Mouse (Mus musculus): ENCODE measurements around the gene B130006D01Rik. TPM values are rescaled to one million over a fixed set of nuclear protein-coding genes. Genes with fewer than 3 reads are reported as not detected.

The B130006D01Rik gene
- polyA plus RNA-seq, 1 experiment from 2014 or later = 1.3 TPM

GRCm38 (mm10) chr11:95719356-95719755 lies 4.0 kb upstream of the B130006D01Rik start:
- ATAC-seq (ENCODE audit: low read depth) = no peak
- Histone ChIP-seq H3K4me2 (no peak overlapping the region), H3K36me3 (no peaks in the 10 kb centered on the region), H3K9me3 (no peaks in the 10 kb centered on the region), H3K4me3 (no peak overlapping the region), H3K4me1 (replicated peaks) (peaks cover 21% of the 10 kb centered on the region), H3K27me3 (no peaks in the 10 kb centered on the region), H3K9ac (no peak overlapping the region), H3K27ac (replicated peaks) (no peak overlapping the region)
- WGBS = 95% methylated on average over 3 of the region's 3 CpGs

- H3K4me1 ChIP-seq (replicated peaks) = no peaks in the 10 kb centered on the region; the same call in 1 of the 2 replicates
- H3K36me3 ChIP-seq = no peaks in the 10 kb centered on the region
- H3K27ac ChIP-seq (replicated peaks) = no peak overlapping the region
- H3K27me3 ChIP-seq = no peaks in the 10 kb centered on the region
- H3K9ac ChIP-seq = no peak overlapping the region
- 92% methylated on average over 4 of the region's 4 CpGs for WGBS
- ATAC-seq (ENCODE audit: low read depth) = no peak
- no peak overlapping the region for H3K4me3 ChIP-seq
- H3K9me3 ChIP-seq = no peaks in the 10 kb centered on the region
- H3K4me2 ChIP-seq = no peak overlapping the region
Measured at GRCm38 (mm10) chr11:95724466-95724865, 1.1 kb downstream of the B130006D01Rik start.

- ATAC-seq (ENCODE audit: low read depth) = no peak
- H3K4me3 ChIP-seq = no peak overlapping the region
- WGBS = 85% methylated on average over 4 of the region's 4 CpGs
Measured at GRCm38 (mm10) chr11:95726156-95726555, 2.8 kb downstream of the B130006D01Rik start.

GRCm38 (mm10) chr11:95727947-95728346 lies 4.6 kb downstream of the B130006D01Rik start:
- Histone ChIP-seq H3K4me3 (no peak overlapping the region), H3K4me1 (replicated peaks) (no peaks in the 10 kb centered on the region; the same call in 1 of the 2 replicates), H3K9ac (no peak overlapping the region), H3K4me2 (no peak overlapping the region), H3K27me3 (no peaks in the 10 kb centered on the region), H3K9me3 (no peaks in the 10 kb centered on the region), H3K27ac (replicated peaks) (no peak overlapping the region), H3K36me3 (no peaks in the 10 kb centered on the region)
- WGBS = 92% methylated on average over 5 of the region's 5 CpGs
- no peak for ATAC-seq (ENCODE audit: low read depth)

More at GRCm38 (mm10) chr11:95726156-95726555, 2.8 kb downstream of the B130006D01Rik start:
- Histone ChIP-seq H3K27ac (replicated peaks) (no peak overlapping the region), H3K4me2 (no peak overlapping the region), H3K9ac (no peak overlapping the region), H3K9me3 (no peaks in the 10 kb centered on the region), H3K4me1 (replicated peaks) (no peaks in the 10 kb centered on the region; the same call in 1 of the 2 replicates), H3K36me3 (no peaks in the 10 kb centered on the region), H3K27me3 (no peaks in the 10 kb centered on the region)

DNA sequence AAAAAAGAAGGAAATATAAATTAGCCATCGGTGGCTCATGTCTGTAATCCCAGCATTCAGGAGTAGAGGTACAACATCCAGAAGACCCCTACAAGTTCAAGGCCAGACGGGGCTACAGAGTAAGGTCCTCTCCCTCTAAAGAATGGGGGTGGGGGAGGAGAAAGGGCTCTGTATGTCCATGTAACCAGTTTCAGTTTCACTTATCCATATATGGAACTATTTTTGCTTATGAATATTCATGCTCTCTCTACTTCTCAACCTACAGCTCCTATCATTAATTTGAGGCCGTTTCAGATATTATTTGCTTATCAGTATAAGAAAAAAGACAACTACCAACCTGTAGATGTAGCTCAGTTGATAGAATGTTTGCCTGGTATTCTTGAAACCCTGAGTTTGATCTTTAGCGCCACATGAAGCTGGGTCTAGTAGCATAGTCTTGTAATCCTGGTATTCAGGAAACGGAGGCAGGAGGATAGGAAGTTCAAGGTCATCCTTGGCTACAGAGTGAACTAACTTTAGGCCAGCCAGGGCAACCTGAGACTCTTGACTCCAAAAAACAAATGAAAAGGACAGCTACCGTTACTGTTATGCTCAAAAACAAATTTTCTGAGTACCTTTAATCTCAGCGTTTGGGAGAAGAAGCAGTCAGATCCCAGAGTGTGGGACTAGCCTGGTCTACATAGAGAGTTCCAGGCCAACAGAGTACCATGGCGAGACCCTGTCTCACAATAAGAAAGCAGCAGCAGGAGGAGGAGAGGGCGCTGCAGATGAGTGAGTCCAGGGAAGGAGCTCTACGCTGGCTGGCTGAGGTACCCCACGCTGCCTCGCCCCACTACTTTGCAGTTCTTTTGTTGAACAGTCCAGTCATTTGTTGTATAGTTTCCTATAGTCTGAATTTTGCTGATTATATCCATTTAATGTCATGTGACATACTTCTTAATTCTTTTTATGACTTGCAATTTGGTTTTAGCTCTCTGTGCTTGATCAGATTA lies 5.8 kb downstream of the B130006D01Rik start:
- no peaks in the 10 kb centered on the region for H3K9me3 ChIP-seq
- no peaks in the 10 kb centered on the region for H3K36me3 ChIP-seq
- H3K4me1 ChIP-seq (replicated peaks) = no peaks in the 10 kb centered on the region; the same call in 1 of the 2 replicates
- H3K27me3 ChIP-seq = no peaks in the 10 kb centered on the region
- H3K9ac ChIP-seq = no peak overlapping the region
- no peak overlapping the region for H3K4me3 ChIP-seq
- no peak for ATAC-seq (ENCODE audit: low read depth)
- no peak overlapping the region for H3K4me2 ChIP-seq
- H3K27ac ChIP-seq (replicated peaks) = no peak overlapping the region
- 84% methylated on average over 12 of the region's 12 CpGs for WGBS

DNA sequence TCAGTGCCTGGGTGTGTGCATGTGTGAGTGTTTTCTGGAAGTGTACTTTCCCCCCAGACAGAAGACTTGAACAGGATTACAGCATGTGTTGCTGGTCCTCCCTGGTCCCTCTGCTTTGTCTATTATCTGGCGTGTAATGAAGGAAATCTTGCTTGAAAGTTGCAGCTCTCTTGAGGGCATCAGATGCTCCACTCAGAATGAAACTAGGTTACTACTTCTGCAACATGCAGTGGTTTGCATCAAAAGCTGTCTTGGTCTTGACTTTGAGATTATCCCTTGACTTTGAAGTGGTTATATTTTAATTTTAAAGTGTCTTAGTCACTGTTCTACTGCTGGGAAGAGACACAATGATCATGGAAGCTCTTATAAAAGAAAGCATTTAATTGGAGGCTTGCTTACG lies 11.1 kb downstream of the B130006D01Rik start:
- H3K36me3 ChIP-seq = no peaks in the 10 kb centered on the region
- H3K9ac ChIP-seq = no peak overlapping the region
- no peak overlapping the region for H3K4me3 ChIP-seq
- no peak overlapping the region for H3K4me2 ChIP-seq
- no peaks in the 10 kb centered on the region for H3K9me3 ChIP-seq
- H3K27ac ChIP-seq (replicated peaks) = no peak overlapping the region
- 95% methylated on average over 2 of the region's 2 CpGs for WGBS
- H3K27me3 ChIP-seq = no peaks in the 10 kb centered on the region
- H3K4me1 ChIP-seq (replicated peaks) = 0 out of 2 replicates have a peak, but pooled peaks cover 5% of the 10 kb centered on the region
- no peak for ATAC-seq (ENCODE audit: low read depth)

GRCm38 (mm10) chr11:95737811-95738210 lies 14.4 kb downstream of the B130006D01Rik start:
- Histone ChIP-seq H3K9me3 (no peaks in the 10 kb centered on the region), H3K9ac (no peak overlapping the region), H3K27me3 (no peaks in the 10 kb centered on the region), H3K36me3 (no peaks in the 10 kb centered on the region), H3K27ac (replicated peaks) (no peak overlapping the region), H3K4me1 (replicated peaks) (0 out of 2 replicates have a peak, but pooled peaks cover 5% of the 10 kb centered on the region), H3K4me2 (no peak overlapping the region), H3K4me3 (no peak overlapping the region)
- WGBS = 91% methylated on average over 3 of the region's 3 CpGs
- ATAC-seq (ENCODE audit: low read depth) = no peak

GRCm38 (mm10) chr11:95744521-95744920 lies 21.1 kb downstream of the B130006D01Rik start:
- no peak overlapping the region for H3K9ac ChIP-seq
- H3K27ac ChIP-seq (replicated peaks) = no peak overlapping the region
- no peaks in the 10 kb centered on the region for H3K27me3 ChIP-seq
- WGBS = 95% methylated on average over 2 of the region's 2 CpGs
- H3K36me3 ChIP-seq = peaks cover 11% of the 10 kb centered on the region
- ATAC-seq (ENCODE audit: low read depth) = no peak
- no peak overlapping the region for H3K4me3 ChIP-seq
- H3K4me1 ChIP-seq (replicated peaks) = no peaks in the 10 kb centered on the region
- H3K9me3 ChIP-seq = no peaks in the 10 kb centered on the region
- H3K4me2 ChIP-seq = no peak overlapping the region

- H3K4me2 ChIP-seq = no peak overlapping the region
- no peak overlapping the region for H3K27ac ChIP-seq (replicated peaks)
- peaks cover 27% of the 10 kb centered on the region for H3K36me3 ChIP-seq
- WGBS = 78% methylated on average over 4 of the region's 4 CpGs
- no peak overlapping the region for H3K9ac ChIP-seq
- H3K4me1 ChIP-seq (replicated peaks) = no peaks in the 10 kb centered on the region
- ATAC-seq (ENCODE audit: low read depth) = no peak
- no peaks in the 10 kb centered on the region for H3K27me3 ChIP-seq
- H3K4me3 ChIP-seq = no peak overlapping the region
- no peaks in the 10 kb centered on the region for H3K9me3 ChIP-seq
Measured at GRCm38 (mm10) chr11:95746821-95747220, 23.4 kb downstream of the B130006D01Rik start.

- no peaks in the 10 kb centered on the region for H3K4me1 ChIP-seq (replicated peaks)
- H3K27me3 ChIP-seq = no peaks in the 10 kb centered on the region
- WGBS = 91% methylated on average over 5 of the region's 5 CpGs
- no peak overlapping the region for H3K9ac ChIP-seq
- no peaks in the 10 kb centered on the region for H3K9me3 ChIP-seq
- no peak overlapping the region for H3K27ac ChIP-seq (replicated peaks)
- no peak overlapping the region for H3K4me3 ChIP-seq
- H3K36me3 ChIP-seq = peaks cover 38% of the 10 kb centered on the region
- no peak for ATAC-seq (ENCODE audit: low read depth)
- no peak overlapping the region for H3K4me2 ChIP-seq
Measured at GRCm38 (mm10) chr11:95748331-95748730, 24.9 kb downstream of the B130006D01Rik start.

GRCm38 (mm10) chr11:95749619-95750018 lies 26.2 kb downstream of the B130006D01Rik start:
- no peaks in the 10 kb centered on the region for H3K9me3 ChIP-seq
- no peaks in the 10 kb centered on the region for H3K27me3 ChIP-seq
- H3K27ac ChIP-seq (replicated peaks) = no peak overlapping the region
- WGBS = 88% methylated on average over 15 of the region's 15 CpGs
- ATAC-seq (ENCODE audit: low read depth) = no peak
- H3K4me3 ChIP-seq = no peak overlapping the region
- no peak overlapping the region for H3K4me2 ChIP-seq
- H3K9ac ChIP-seq = no peak overlapping the region
- H3K4me1 ChIP-seq (replicated peaks) = no peaks in the 10 kb centered on the region
- H3K36me3 ChIP-seq = peaks cover 41% of the 10 kb centered on the region

- no peak overlapping the region for H3K4me2 ChIP-seq
Measured at GRCm38 (mm10) chr11:95750995-95751394, 27.6 kb downstream of the B130006D01Rik start.

More at GRCm38 (mm10) chr11:95750995-95751394, 27.6 kb downstream of the B130006D01Rik start:
- H3K27me3 ChIP-seq = no peaks in the 10 kb centered on the region
- H3K27ac ChIP-seq (replicated peaks) = no peak overlapping the region
- WGBS = 0% methylated on average over 1 of the region's 1 CpGs
- ATAC-seq (ENCODE audit: low read depth) = no peak
- H3K9me3 ChIP-seq = no peaks in the 10 kb centered on the region
- no peaks in the 10 kb centered on the region for H3K4me1 ChIP-seq (replicated peaks)
- no peak overlapping the region for H3K9ac ChIP-seq
- peaks cover 54% of the 10 kb centered on the region for H3K36me3 ChIP-seq
- H3K4me3 ChIP-seq = no peak overlapping the region

Data from neural tube, embryonic 13.5 days (tissue).